Comparison of ENCODE assay signal across 13 mouse cellular contexts in the genomic region with DNA sequence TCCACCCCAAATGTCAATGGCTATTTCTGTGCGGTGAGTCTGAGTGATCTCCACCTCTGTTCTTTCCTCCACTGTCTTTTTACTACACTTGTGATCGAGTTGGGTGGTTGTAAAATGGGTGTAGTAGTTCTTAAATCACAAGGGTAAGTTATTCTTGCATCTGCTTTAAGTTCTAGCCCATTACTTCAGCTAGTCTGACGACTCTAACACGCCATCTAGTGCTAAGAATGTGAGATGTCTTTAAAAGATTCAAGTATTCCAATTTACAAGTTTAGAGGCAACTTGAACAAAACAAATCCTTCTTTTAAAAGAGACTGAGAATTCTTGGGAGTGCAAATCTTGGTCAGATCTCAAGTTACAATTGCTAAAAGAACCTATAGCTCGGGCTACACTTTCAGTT. TPM values are rescaled to one million over a fixed set of nuclear protein-coding genes. Genes with fewer than 3 reads are reported as not detected.
A peak's percentile ranks its signal among the peaks of the same experiment; 100 is the strongest.
DNase-seq lines count a peak whose midpoint lies in the region; ATAC-seq and TF ChIP-seq lines count a peak whose summit lies in the region.
"Had no signal": no experiment of that assay in that cellular context is flagged by ENCODE, and none has a peak within 500 bp of the region (broad histone marks: within the 10 kb centered on the region; RNA-seq: fewer than 3 reads in every experiment).

No protein-coding gene starts in this region.

- H3K4me2 ChIP-seq in hindbrain, postnatal 0 days (ENCODE audit: low read depth, low read length) = no peak overlapping the region
- no peak overlapping the region for H3K4me2 ChIP-seq in hindbrain, embryonic 12.5 days (replicated peaks)
- H3K4me2 ChIP-seq in stomach, postnatal 0 days (replicated peaks; ENCODE audit: low read depth) = no peak overlapping the region
- H3K4me2 ChIP-seq: midbrain, embryonic 12.5 days had no signal

- H3K4me1 ChIP-seq in hindbrain, postnatal 0 days (ENCODE audit: insufficient read depth, low read length) = no peaks in the 10 kb centered on the region
- no peaks in the 10 kb centered on the region for H3K4me1 ChIP-seq in hindbrain, embryonic 12.5 days
- no peaks in the 10 kb centered on the region for H3K4me1 ChIP-seq in stomach, postnatal 0 days (replicated peaks; ENCODE audit: control insufficient read depth, insufficient read depth)
- H3K4me1 ChIP-seq: midbrain, embryonic 12.5 days had no signal

- no peaks in the 10 kb centered on the region for H3K27me3 ChIP-seq in hindbrain, postnatal 0 days (ENCODE audit: insufficient read depth, low read length)
- no peaks in the 10 kb centered on the region for H3K27me3 ChIP-seq in hindbrain, embryonic 12.5 days
- no peaks in the 10 kb centered on the region for H3K27me3 ChIP-seq in stomach, postnatal 0 days (ENCODE audit: control insufficient read depth, insufficient read depth, low read length)
- H3K27me3 ChIP-seq: midbrain, embryonic 12.5 days had no signal

- H3K36me3 ChIP-seq in hindbrain, postnatal 0 days (ENCODE audit: insufficient read depth, low read length) = no peaks in the 10 kb centered on the region
- H3K36me3 ChIP-seq in hindbrain, embryonic 12.5 days = no peaks in the 10 kb centered on the region
- H3K36me3 ChIP-seq in stomach, postnatal 0 days (ENCODE audit: control insufficient read depth, insufficient read depth, low read length) = no peaks in the 10 kb centered on the region
- H3K36me3 ChIP-seq: midbrain, embryonic 12.5 days had no signal

- H3K9me3 ChIP-seq in hindbrain, postnatal 0 days (ENCODE audit: low read length) = no peaks in the 10 kb centered on the region
- no peaks in the 10 kb centered on the region for H3K9me3 ChIP-seq in hindbrain, embryonic 12.5 days (replicated peaks)
- H3K9me3 ChIP-seq in stomach, postnatal 0 days (ENCODE audit: control insufficient read depth, low read length) = no peaks in the 10 kb centered on the region
- H3K9me3 ChIP-seq: midbrain, embryonic 12.5 days had no signal

- H3K27ac ChIP-seq in hindbrain, postnatal 0 days = no peak overlapping the region
- no peak overlapping the region for H3K27ac ChIP-seq in hindbrain, embryonic 12.5 days
- H3K27ac ChIP-seq in stomach, postnatal 0 days (replicated peaks) = no peak overlapping the region
- H3K27ac ChIP-seq: midbrain, embryonic 12.5 days had no signal

- H3K9ac ChIP-seq in hindbrain, postnatal 0 days (replicated peaks; ENCODE audit: low read length) = no peak overlapping the region
- H3K9ac ChIP-seq in hindbrain, embryonic 12.5 days = no peak overlapping the region
- no peak overlapping the region for H3K9ac ChIP-seq in stomach, postnatal 0 days (ENCODE audit: low read length)
- H3K9ac ChIP-seq: midbrain, embryonic 12.5 days had no signal

- peak; percentile 54 for TF ChIP-seq CTCF in hindbrain, postnatal 0 days (IDR thresholded peaks at IDR 0.05; ENCODE audit: low read depth)
- peak; percentile 68 for TF ChIP-seq CTCF in stomach, postnatal 0 days (IDR thresholded peaks at IDR 0.05; ENCODE audit: low read depth)

- WGBS in hindbrain, postnatal 0 days = 34% methylated on average over 5 of the region's 5 CpGs
- 30% methylated on average over 5 of the region's 5 CpGs for WGBS in hindbrain, embryonic 12.5 days
- 33% methylated on average over 5 of the region's 5 CpGs for WGBS in stomach, postnatal 0 days

- intact Hi-C loops in heart, postnatal 25 days (cut with DNase I) = no loop called here

- no peak overlapping the region for H3K4me3 ChIP-seq in hindbrain, postnatal 0 days (ENCODE audit: low read length)
- no peak overlapping the region for H3K4me3 ChIP-seq in hindbrain, embryonic 12.5 days
- H3K4me3 ChIP-seq in stomach, postnatal 0 days (ENCODE audit: low read depth, low read length) = no peak overlapping the region
- H3K4me3 ChIP-seq: midbrain, embryonic 12.5 days had no signal

- ATAC-seq in hindbrain, postnatal 0 days = no peak
- ATAC-seq in hindbrain, embryonic 12.5 days (ENCODE audit: low FRiP score) = no peak
- ATAC-seq in common myeloid progenitor, adult 5-6 weeks (replicated peaks; ENCODE audit: low read depth, poor library complexity, severe bottlenecking) = 0 out of 2 replicates have a peak, but pooled peaks have one; percentile 50
- no peak for ATAC-seq in stomach, postnatal 0 days (ENCODE audit: low FRiP score, low TSS enrichment)
- ATAC-seq in inflammation-experienced regulatory T-cells, adult 6 months = no peak

- peak; percentile 54 for DNase-seq in hindbrain, postnatal 0 days (ENCODE audit: low spot score)
- DNase-seq in thymus, postnatal 0 days (ENCODE audit: low spot score) = peak; percentile 6
- no peak for DNase-seq in thymus, postnatal 36 days
- no peak for DNase-seq in stomach, postnatal 0 days (ENCODE audit: low spot score)
- DNase-seq in heart, postnatal 25 days (ENCODE audit: low spot score) = no peak
- DNase-seq: adrenal gland, postnatal 10 days; layer of hippocampus, postnatal 36 days; right cerebral cortex, adult 18-20 months had no signal

- TF ChIP-seq EP300 in stomach, postnatal 0 days (optimal IDR thresholded peaks at IDR 0.05) = no peak

RNA-seq across cellular contexts. Expression of a gene that starts 46.5 kb away (rescaled TPM):
- total RNA-seq in hindbrain, postnatal 0 days (2014; rRNA removed) = 8.6 and 10.9 TPM in 2 replicates
- polyA plus RNA-seq in hindbrain, postnatal 0 days (2015; fragmentation: Nextera tagmentation; extraction: Ambion mirVana) = 4.7 and 5.3 TPM in 2 replicates
- polyA plus RNA-seq in hindbrain, embryonic 12.5 days (2016; fragmentation: Nextera tagmentation; extraction: Ambion mirVana) = 9.2 and 10.9 TPM in 2 replicates
- 0.27 TPM in 2 replicates for polyA plus RNA-seq in thymus, postnatal 0 days (2015; fragmentation: Nextera tagmentation; extraction: Ambion mirVana)
- 8.5 and 11.9 TPM in 2 replicates for total RNA-seq in common myeloid progenitor, adult 5-6 weeks (2017)
- 6.1 and 6.4 TPM in 2 replicates for polyA plus RNA-seq in stomach, postnatal 0 days (2015; fragmentation: Nextera tagmentation; extraction: Ambion mirVana)
- under 1 TPM in 1 of 3 experiments, not detected in 2; 0.24 TPM for polyA plus RNA-seq in inflammation-experienced regulatory T-cells, adult 6 months (2017; shearing (Covaris generic))
- 10 to 100 TPM; 12.2 to 14.8 TPM for total RNA-seq in heart, postnatal 25 days (2021)

RNA-seq across cellular contexts. Expression of a gene that starts 57.2 kb away (rescaled TPM):
- not detected in 2 replicates for total RNA-seq in hindbrain, postnatal 0 days (2014; rRNA removed)
- polyA plus RNA-seq in hindbrain, postnatal 0 days (2015; fragmentation: Nextera tagmentation; extraction: Ambion mirVana) = not detected in 2 replicates
- not detected in 2 replicates for polyA plus RNA-seq in hindbrain, embryonic 12.5 days (2016; fragmentation: Nextera tagmentation; extraction: Ambion mirVana)
- polyA plus RNA-seq in thymus, postnatal 0 days (2015; fragmentation: Nextera tagmentation; extraction: Ambion mirVana) = not detected in 2 replicates
- total RNA-seq in common myeloid progenitor, adult 5-6 weeks (2017) = 1.4 TPM in 1 of 2 replicates, not detected in the other
- 0.10 and 0.12 TPM in 2 replicates for polyA plus RNA-seq in stomach, postnatal 0 days (2015; fragmentation: Nextera tagmentation; extraction: Ambion mirVana)
- polyA plus RNA-seq in inflammation-experienced regulatory T-cells, adult 6 months (2017; shearing (Covaris generic)) = not detected
- total RNA-seq in heart, postnatal 25 days (2021) = not detected
- total RNA-seq: layer of hippocampus, postnatal 36 days had no signal
- polyA plus RNA-seq: heart, embryonic 16.5 days; midbrain, embryonic 12.5 days had no signal

Comparison
In these comparisons a context has a peak if more than half of its experiments do, and no peak if none do; other contexts are left out.
1. DNase-seq: peak in hindbrain, postnatal 0 days (single experiment) and thymus, postnatal 0 days (single experiment); none in thymus, postnatal 36 days (0 of 2), stomach, postnatal 0 days (single experiment) and heart, postnatal 25 days (single experiment).